Mouse (Mus musculus) stomach, postnatal 0 days (tissue): ENCODE data around the gene Dmrta1.

Experiments used
- CTCF ChIP-seq: IDR thresholded peaks from 2 replicates; pipeline ENCODE4 v1.5.1; 2016; ENCODE audit warnings: antibody characterized with exemption, low read depth, mild to moderate bottlenecking, moderate library complexity
- EP300 ChIP-seq: optimal IDR thresholded peaks from 2 replicates; pipeline ENCODE3; 2016; ENCODE audit warnings: antibody characterized with exemption

GRCm38 (mm10) chr4:89650352-89651311, 28.6 kb upstream of the Dmrta1 start:
- TF ChIP-seq CTCF: no peak
- TF ChIP-seq EP300: no peak
